Mouse (Mus musculus) myocyte (in vitro differentiated cells): ENCODE results near the gene Pkp1.

ENCODE experiments used
- MYOG ChIP-seq, 3 experiments: IDR thresholded peaks; one replicate each; pipeline ENCODE4 v1.6.1; 2011; ENCODE audit warnings: control low read depth in 2 of 3, low read depth in 2 of 3, mild to moderate bottlenecking in 2 of 3; ENCODE audit not compliant: insufficient read length in 2 of 3, control insufficient read depth in 1 of 3, insufficient read depth in 1 of 3
- POLR2A ChIP-seq: IDR thresholded peaks from one replicate; pipeline ENCODE4 v1.6.1; 2011; ENCODE audit warnings: low read depth, mild to moderate bottlenecking, control low read depth, moderate library complexity; ENCODE audit not compliant: insufficient read length
- POLR2AphosphoS2 ChIP-seq: IDR thresholded peaks from one replicate; pipeline ENCODE4 v1.6.1; 2011; ENCODE audit warnings: low read depth, control low read depth; ENCODE audit not compliant: insufficient read length

DNA sequence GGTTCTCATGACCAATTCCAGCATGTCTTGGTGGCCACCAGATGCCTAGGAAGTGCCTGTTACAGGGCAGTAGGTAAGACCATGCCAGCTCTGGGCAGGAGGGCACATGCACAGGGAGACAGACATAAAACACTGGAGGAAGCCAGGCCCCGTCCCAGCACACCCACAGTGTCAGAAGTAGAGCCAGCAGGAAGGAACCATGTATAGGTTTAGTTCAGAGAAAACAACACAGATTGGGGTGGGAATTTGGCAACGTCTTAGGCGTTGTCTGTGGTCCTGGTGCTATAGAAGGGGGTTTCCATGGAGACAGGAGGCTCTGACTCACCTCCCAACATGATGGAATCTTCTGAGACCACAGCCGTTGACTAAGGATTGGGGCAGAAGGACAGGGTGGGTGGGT lies 27.2 kb upstream of the Pkp1 start:
- TF ChIP-seq POLR2AphosphoS2, result no peak
- no peak for TF ChIP-seq MYOG (IDR thresholded peaks at IDR 0.05; ENCODE audit: control insufficient read depth in 1 of 3, insufficient read depth in 1 of 3, insufficient read length in 2 of 3, low read depth in 2 of 3)
- TF ChIP-seq POLR2A, result no peak
